Mouse (Mus musculus) spleen, adult 10 weeks (tissue): Measurements from ENCODE around the gene Zbtb20. TPM values are rescaled to one million over a fixed set of nuclear protein-coding genes. Genes with fewer than 3 reads are reported as not detected.

Source experiments
- polyA plus RNA-seq: library from polyadenylated mRNA; stranded (reverse); fragments of 350-450 nt; fragmentation: Illumina TruSeq; extraction: RNeasy Lipid Tissue Mini Kit (QIAGEN cat#74804); gene quantifications from one replicate; pipeline ENCODE4 v1.2.3, GENCODE M21; 2015; ENCODE audit warnings: low replicate concordance; ENCODE audit not compliant: insufficient read depth

Zbtb20 gene
- polyA plus RNA-seq, result 11.2 TPM

DNA sequence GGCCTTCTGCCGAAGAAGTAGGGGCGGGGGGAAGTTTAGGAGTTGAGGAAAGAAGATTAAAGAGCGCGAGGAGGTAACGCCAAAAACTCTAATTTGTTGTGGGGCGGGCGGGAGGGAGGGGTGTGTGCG, at the start of gene Zbtb20:
TSS of gene Zbtb20 (plus strand) at position 30 of the 129 bp plus-strand sequence.

DNA sequence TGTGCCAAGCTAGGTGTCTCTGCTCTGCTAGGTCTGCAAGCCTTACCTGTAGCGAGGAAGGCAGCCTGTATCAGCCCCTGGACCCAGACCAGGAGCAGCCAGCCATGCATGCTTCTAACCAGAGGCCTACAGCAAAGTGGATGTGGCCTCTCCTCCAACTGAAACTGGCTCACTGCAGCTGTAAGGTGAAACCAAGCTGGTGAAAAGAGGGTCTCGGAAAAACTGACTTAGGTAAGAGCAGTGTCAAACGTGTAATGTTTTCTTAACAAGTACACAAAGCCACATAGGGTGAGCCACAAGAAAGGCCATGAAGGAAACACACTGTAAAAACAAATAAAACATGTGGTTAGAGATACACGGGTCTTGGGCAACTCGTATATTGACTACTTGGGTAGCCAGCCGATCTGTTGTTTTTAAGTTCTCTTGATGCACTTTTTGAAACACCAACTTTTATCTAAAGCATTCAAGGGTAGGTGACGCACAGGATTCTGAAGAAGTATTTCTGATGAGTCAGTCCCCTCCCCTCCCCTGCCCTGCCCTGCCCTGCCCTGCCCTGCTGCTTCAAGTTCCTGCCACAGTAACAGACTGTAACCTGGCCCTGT, 788.4 kb downstream of the Zbtb20 start, which contains the start of gene Tigit:
TSS of gene Tigit (minus strand) at position 169 of the 602 bp plus-strand sequence.

